Mouse (Mus musculus) midbrain, embryonic 14.5 days (tissue): ENCODE measurements at regions not wholly inside any gene's neighbourhood (a gene's known extent, or its start where the extent isn't known, plus 50 kb on each side); places are given as distances from the start of the nearest gene placed in this dataset.
"Not testable (repeated sequence)": the region's sequence is repeated elsewhere in the genome, so short reads cannot be mapped to it uniquely, and the experiment has no call there.

ENCODE experiments used
- ATAC-seq: fragments of 200-750 bp; cut with Nextera tagmentation; 2 replicates; pipeline ENCODE4 v1.8.0; 2017; ENCODE audit warnings: moderate number of reproducible peaks, moderate library complexity; ENCODE audit not compliant: low FRiP score, low TSS enrichment
- DNase-seq: peaks from one replicate; pipeline ENCODE4 v3.0.0-alpha.2; 2015
- H3K27ac ChIP-seq: fragments of 300-500 bp; sonication (generic); replicated peaks from 2 replicates; pipeline ENCODE4 v1.5.1; 2014; ENCODE audit warnings: mild to moderate bottlenecking, low read depth, low read length, moderate library complexity
- H3K27me3 ChIP-seq: fragments of 300-500 bp; sonication (generic); 2 replicates; pipeline ENCODE4 v1.6.1; 2014; ENCODE audit warnings: low read length, control low read depth, mixed read lengths; ENCODE audit not compliant: control insufficient read depth, insufficient read depth
- H3K36me3 ChIP-seq: fragments of 300-500 bp; sonication (generic); 2 replicates; pipeline ENCODE4 v1.6.1; 2014; ENCODE audit warnings: low read length, control low read depth; ENCODE audit not compliant: control insufficient read depth, insufficient read depth
- H3K4me1 ChIP-seq: fragments of 300-500 bp; sonication (generic); 2 replicates; pipeline ENCODE4 v1.6.1; 2014; ENCODE audit warnings: mild to moderate bottlenecking, antibody characterized with exemption, low read length, control low read depth; ENCODE audit not compliant: control insufficient read depth, insufficient read depth
- H3K4me2 ChIP-seq: fragments of 300-500 bp; sonication (generic); 2 replicates; pipeline ENCODE4 v1.6.1; 2014; ENCODE audit warnings: mild to moderate bottlenecking, low read length, moderate library complexity
- H3K4me3 ChIP-seq: fragments of 300-500 bp; sonication (generic); replicated peaks from 2 replicates; pipeline ENCODE4 v1.5.1; 2014; ENCODE audit warnings: low read depth, low read length
- H3K9ac ChIP-seq: fragments of 300-500 bp; sonication (generic); replicated peaks from 2 replicates; pipeline ENCODE4 v1.6.1; 2014; ENCODE audit warnings: mild to moderate bottlenecking, low read length, moderate library complexity
- H3K9me3 ChIP-seq: fragments of 300-500 bp; sonication (generic); 2 replicates; pipeline ENCODE4 v1.6.1; 2016; ENCODE audit warnings: low read length, control low read depth, mixed read lengths; ENCODE audit not compliant: control insufficient read depth
- WGBS: fragments of 180-500 bp; shearing (Covaris S2); extraction: QIAGEN DNeasy Blood & Tissue Kit; methylation state at CpG from one replicate; pipeline ENCODE4 v1.1.7; 2014; 5-methylcytosine and 5-hydroxymethylcytosine counted together

- no peaks in the 10 kb centered on the region for H3K9me3 ChIP-seq
- no peaks in the 10 kb centered on the region for H3K36me3 ChIP-seq
- no peaks in the 10 kb centered on the region for H3K27me3 ChIP-seq
- ATAC-seq: no peak
- no peak overlapping the region for H3K4me3 ChIP-seq
- H3K4me2 ChIP-seq: no peak overlapping the region
- H3K9ac ChIP-seq: no peak overlapping the region
- no peak for DNase-seq
- H3K27ac ChIP-seq: no peak overlapping the region
- 70% methylated on average over 2 of the region's 2 CpGs for WGBS
- H3K4me1 ChIP-seq: no peaks in the 10 kb centered on the region
These were observed 85.9 kb downstream of the Chil6 start for GRCm38 (mm10) chr3:106320061-106320460.

GRCm38 (mm10) chr3:106316974-106317373 lies 89.0 kb downstream of the Chil6 start:
- no peak overlapping the region for H3K4me3 ChIP-seq
- no peaks in the 10 kb centered on the region for H3K27me3 ChIP-seq
- no peaks in the 10 kb centered on the region for H3K9me3 ChIP-seq
- no peak overlapping the region for H3K9ac ChIP-seq
- DNase-seq: no peak
- 82% methylated on average over 1 of the region's 1 CpGs for WGBS
- no peak for ATAC-seq
- H3K4me1 ChIP-seq: no peaks in the 10 kb centered on the region
- H3K27ac ChIP-seq: no peak overlapping the region
- H3K36me3 ChIP-seq: no peaks in the 10 kb centered on the region
- no peak overlapping the region for H3K4me2 ChIP-seq

- no peak overlapping the region for H3K27ac ChIP-seq
- no peaks in the 10 kb centered on the region for H3K36me3 ChIP-seq
- H3K9ac ChIP-seq: no peak overlapping the region
- WGBS: 76% methylated on average over 2 of the region's 2 CpGs
- DNase-seq (no peak), ATAC-seq (0 out of 2 replicates have a peak, but pooled peaks have one; percentile 16)
- no peaks in the 10 kb centered on the region for H3K4me1 ChIP-seq
- no peaks in the 10 kb centered on the region for H3K9me3 ChIP-seq
- no peaks in the 10 kb centered on the region for H3K27me3 ChIP-seq
- no peak overlapping the region for H3K4me3 ChIP-seq
- H3K4me2 ChIP-seq: no peak overlapping the region
These were observed 73.6 kb upstream of the Chil4 start for GRCm38 (mm10) chr3:106292938-106293337.

- Histone ChIP-seq H3K4me3 (no peak overlapping the region), H3K9me3 (no peaks in the 10 kb centered on the region), H3K27me3 (no peaks in the 10 kb centered on the region), H3K4me2 (no peak overlapping the region), H3K36me3 (no peaks in the 10 kb centered on the region), H3K9ac (no peak overlapping the region), H3K27ac (no peak overlapping the region), H3K4me1 (no peaks in the 10 kb centered on the region)
- no peak for ATAC-seq
- DNase-seq: no peak
- 85% methylated on average over 4 of the region's 4 CpGs for WGBS
These were observed 72.6 kb upstream of the Chil4 start for GRCm38 (mm10) chr3:106291894-106292293.

GRCm38 (mm10) chr3:106278571-106278970 lies 59.3 kb upstream of the Chil4 start:
- DNase-seq, H3K4me1 ChIP-seq, ATAC-seq, H3K27ac ChIP-seq, H3K36me3 ChIP-seq, H3K9me3 ChIP-seq, H3K9ac ChIP-seq, H3K27me3 ChIP-seq, H3K4me3 ChIP-seq, H3K4me2 ChIP-seq: not testable (repeated sequence)
- WGBS: 87% methylated on average over 2 of the region's 2 CpGs

- not testable (repeated sequence) for DNase-seq, H3K27me3 ChIP-seq, H3K27ac ChIP-seq, H3K4me3 ChIP-seq, H3K4me1 ChIP-seq, H3K9ac ChIP-seq, H3K9me3 ChIP-seq, ATAC-seq, H3K4me2 ChIP-seq, H3K36me3 ChIP-seq
- WGBS: 89% methylated on average over 1 of the region's 1 CpGs
These were observed 56.4 kb upstream of the Chil4 start for GRCm38 (mm10) chr3:106275677-106276076.
